Mouse (Mus musculus) 3134 (cell line): Measurements from ENCODE around the gene Ptch1.

Experiments
- DNase-seq: peaks from one replicate; pipeline ENCODE4 v3.0.0-alpha.2; 2011; ENCODE audit warnings: low spot score; ENCODE audit not compliant: insufficient read length; ENCODE audit errors: extremely low read depth

Ptch1 gene

GRCm38 (mm10) chr13:63563781-63564625 lies 9.4 kb downstream of the Ptch1 start:
- DNase-seq: peak; percentile 72

- peak; percentile 77 for DNase-seq
Measured at GRCm38 (mm10) chr13:63562972-63563780, 10.2 kb downstream of the Ptch1 start.

DNA sequence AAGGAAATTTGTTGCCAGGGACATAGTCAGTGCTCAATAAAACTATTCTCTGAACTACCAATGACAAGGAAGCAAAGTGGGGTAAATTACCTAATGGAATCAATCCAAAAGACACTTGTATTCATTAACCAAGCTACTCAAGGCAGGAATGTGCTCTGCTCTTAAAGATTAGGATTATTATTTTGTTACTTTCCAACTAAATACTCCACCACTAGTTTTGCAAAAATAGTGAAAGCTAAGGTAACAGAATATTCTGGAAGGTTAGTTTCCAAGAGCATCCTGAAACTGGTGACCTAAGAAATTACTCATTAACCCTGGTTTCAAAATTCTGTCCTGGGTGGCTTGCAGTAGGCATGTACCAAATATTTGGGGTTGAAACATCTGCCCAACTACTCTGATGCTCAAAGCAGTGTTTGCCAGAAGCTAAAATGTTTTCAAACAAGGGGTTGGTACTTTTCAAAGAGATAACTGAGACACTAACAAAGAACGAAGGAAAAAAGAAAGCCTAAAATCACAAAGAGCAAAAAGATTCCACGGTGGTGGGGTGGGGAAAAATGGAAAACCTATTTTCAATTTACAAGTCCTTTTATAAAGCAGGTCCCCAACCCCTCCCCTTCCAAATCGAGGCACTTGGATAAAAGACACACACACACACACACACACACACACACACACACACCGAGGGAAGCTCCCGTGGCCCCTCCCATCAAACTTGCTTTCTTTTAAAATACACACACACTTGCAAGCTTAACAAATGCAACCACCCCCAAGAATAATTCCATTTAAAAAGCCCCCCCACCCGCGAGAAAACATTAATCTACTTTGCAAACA lies 11.0 kb downstream of the Ptch1 start:
- DNase-seq: no peak

- no peak for DNase-seq
Measured at GRCm38 (mm10) chr13:63558297-63558890, 15.0 kb downstream of the Ptch1 start.

DNA sequence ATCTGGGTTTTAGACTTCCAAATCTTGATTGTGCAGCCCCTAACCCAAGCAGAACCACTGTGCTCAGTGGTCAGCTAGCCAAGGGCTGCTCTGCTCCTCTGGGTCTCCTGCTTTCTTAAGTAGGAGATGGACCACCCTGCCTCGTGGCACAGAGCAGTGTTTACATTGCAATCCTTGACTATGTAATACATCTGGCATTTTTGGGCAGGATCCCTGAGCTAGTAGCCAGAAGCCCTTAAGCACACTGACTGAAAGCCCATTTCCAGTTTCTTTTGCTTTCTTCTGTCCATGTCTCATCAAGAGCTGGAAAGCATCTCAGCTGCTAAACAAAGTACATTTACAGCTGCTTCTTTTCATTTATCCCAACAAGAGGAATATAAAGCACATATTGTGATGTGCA lies 17.0 kb downstream of the Ptch1 start:
- DNase-seq: no peak

- DNase-seq: no peak
Measured at GRCm38 (mm10) chr13:63555885-63556284, 17.5 kb downstream of the Ptch1 start.

DNA sequence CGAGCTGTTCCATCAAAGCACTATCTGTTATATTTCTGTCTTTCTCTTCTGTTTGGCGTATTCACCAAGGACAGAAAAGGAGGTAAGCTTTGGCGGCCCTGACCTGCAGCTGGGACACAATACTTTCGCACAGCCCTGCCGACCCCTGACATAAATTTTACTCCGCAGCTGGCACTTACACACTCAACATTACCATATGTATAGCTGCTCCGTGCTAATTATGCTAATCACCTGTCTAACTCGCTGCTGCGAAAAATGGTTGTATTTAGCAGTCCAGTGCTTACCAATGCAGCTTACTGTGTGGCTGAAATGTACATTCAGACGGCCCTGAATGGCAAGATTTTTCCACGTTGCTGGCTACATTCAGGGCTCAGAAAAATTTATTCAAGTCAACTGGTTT lies 18.8 kb downstream of the Ptch1 start:
- no peak for DNase-seq

- DNase-seq: no peak
Measured at GRCm38 (mm10) chr13:63553436-63553835, 20.0 kb downstream of the Ptch1 start.

DNA sequence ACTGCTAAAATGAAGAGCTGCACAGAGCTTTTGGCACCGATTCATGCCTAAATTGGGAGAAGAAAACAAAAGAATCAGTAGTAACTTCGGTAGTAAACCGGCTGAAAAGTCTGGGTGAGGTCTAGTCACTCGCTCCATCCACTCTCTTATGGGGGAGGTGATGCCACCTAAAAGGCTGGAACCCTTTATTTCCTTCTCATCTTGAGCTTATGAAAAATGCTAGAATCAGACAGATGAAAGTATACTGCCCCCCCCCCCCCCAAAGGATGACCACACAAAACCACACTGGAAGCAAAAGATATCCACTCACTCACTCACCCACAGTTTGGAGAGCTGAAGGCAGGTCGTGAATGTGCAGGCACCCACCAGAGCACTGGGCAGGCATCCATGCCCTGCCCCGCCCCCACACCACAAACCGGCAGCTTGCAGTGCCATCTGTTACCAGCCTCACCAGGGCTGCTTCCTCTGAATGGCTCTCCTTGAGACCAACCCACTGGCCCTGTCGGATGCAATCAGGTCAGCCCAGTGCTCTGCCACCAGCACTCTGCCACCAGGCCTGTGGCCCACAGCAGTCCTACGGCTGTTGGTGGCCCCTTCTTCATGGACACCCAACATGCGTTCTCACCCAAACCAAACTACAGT lies 21.0 kb downstream of the Ptch1 start:
- DNase-seq: peak; percentile 53

DNA sequence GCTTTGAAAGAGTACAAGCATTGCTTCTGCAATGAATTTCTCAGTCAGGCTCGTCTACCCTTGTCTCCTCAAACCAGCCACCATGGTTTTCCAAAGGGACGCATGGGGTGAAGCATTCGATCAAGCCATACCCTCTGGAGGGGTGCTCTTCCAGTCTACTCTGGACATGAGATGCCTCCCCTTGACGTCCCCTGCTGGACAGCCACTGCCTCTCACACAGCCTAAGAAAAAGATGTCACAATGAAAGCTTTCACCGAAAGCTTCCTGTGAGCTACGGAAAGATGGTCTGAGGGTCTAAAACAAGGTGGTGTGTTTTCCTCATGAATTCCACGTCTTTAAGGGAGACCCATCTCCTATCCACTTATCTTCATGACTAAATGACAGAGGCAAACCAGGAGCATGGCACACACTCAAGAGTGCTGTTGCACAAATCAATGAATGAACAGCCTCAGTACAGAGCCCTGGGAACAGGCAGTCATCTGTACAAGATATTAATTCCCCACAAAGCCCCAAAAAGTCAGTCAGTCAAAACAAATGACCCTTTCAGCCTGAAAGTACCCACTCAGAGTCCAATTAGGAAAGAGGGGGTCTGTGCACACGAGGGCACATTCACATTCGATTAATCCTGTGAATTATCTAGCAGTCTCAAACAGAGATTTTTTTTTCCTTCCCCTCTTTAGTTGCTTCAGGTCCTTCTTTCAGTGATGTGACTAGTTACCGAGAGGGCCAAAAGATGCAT lies 21.7 kb downstream of the Ptch1 start:
- DNase-seq: no peak

DNA sequence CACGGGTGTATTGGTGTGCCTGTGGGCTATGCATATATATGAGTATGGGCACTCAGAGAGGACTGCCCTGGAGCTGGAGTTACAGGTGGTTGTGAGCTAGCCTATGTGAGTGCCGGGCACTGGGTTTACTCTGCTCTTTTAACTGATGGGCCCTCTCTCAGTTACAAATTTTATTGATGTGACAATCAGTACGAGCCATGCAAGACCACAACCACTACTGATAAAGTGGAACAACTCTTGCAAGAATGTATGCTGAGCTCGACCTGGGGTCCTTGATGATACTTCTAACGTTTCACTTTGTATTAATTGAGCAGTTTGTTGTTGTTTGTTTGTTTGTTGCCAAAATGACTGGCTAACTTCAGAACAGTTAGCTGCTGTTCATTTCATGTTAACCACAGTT lies 23.0 kb downstream of the Ptch1 start:
- DNase-seq: no peak

DNA sequence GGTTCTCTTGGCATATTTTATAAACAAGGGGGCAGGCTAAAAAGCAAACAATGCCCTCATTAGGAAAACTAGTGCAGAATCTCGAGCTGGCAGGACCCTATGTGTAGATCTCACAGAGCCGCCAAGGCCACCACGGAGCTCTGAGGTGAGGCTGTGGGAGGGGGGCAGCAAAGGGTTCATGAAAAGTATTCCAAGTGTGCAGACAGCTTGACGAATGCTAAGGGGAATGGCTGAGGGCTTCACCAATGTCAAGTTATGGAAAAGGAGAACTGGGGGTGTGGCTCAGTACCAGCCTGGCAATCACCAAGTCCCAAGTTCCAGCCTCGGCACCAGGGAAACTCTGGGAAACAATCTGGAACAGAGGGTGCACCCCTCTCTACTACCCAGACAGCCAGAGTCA lies 24.2 kb downstream of the Ptch1 start:
- no peak for DNase-seq

DNA sequence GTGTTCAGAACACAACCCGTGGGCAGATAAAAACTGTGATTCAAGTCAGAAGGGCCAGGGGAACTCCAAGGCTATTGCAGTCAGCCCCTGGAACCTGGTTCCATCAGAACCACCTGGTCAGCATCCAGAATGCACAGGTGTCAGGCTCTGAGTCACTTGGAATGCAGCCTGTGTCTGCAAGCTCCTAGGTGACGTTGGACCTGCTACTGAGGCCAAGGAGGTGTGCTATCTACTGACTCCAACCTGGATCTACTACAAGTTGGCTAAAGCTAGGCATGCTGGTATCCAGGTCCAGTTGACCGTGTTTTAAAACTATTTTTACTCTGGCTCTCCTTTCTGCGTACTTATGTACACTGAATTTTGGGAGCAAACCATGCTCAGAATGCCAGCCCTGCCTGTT lies 24.8 kb downstream of the Ptch1 start:
- DNase-seq: no peak

- DNase-seq: no peak
Measured at GRCm38 (mm10) chr13:63545291-63545690, 28.1 kb downstream of the Ptch1 start.

- no peak for DNase-seq
Measured at GRCm38 (mm10) chr13:63544967-63545253, 28.5 kb downstream of the Ptch1 start.

DNA sequence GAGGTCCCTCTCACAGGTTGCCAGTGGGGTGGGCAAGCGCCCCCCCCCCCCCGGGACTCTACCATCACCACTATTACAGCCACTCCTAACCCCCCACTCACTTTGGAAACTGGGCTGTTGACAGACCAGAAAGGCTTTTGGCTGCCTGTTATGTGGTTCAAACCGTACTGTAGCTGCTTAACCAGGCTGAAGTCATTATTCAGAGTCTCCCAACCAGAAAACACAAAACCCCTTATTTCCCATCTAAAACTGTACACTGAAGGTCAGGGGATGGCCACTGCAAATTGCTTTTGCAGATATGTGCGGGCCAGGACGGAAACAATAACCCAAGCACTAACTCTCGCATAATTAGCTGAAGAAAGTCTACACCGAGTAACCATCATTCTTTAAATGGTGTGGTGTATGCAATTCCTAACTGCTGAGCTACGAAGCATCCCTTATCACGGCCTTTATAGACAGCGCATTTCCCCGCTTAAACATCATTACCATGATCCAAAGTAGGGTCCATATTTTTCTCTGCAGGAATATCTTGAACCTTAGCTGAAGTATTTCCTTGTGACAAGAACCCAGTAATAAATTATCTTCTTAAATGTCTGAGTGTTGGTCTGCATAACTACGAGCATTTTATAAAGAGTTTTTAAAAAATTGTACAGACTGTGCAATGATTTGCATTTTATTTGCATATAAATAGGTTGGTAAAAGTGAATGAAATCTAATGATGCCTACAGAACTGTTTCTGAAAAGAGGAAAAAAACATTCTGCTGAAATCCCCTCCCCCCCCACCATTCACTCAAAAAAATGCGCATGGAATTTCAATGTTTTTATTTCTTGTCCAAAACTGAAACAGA lies 29.1 kb downstream of the Ptch1 start:
- DNase-seq: no peak

GRCm38 (mm10) chr13:63543459-63543858 lies 29.9 kb downstream of the Ptch1 start:
- no peak for DNase-seq

GRCm38 (mm10) chr13:63542796-63543384 lies 30.5 kb downstream of the Ptch1 start:
- no peak for DNase-seq
